Mouse (Mus musculus) heart, embryonic 11.5 days (tissue): ENCODE data around the gene Evx1. TPM values are rescaled to one million over a fixed set of nuclear protein-coding genes. Genes with fewer than 3 reads are reported as not detected.
"Not testable (repeated sequence)": the region's sequence is repeated elsewhere in the genome, so short reads cannot be mapped to it uniquely, and the experiment has no call there.

Experiments used
- ATAC-seq: fragments of 200-750 bp; cut with Nextera tagmentation; replicated peaks from 2 replicates; pipeline ENCODE4 v1.8.0; 2017; ENCODE audit warnings: moderate library complexity; ENCODE audit not compliant: insufficient number of reproducible peaks, low FRiP score, low TSS enrichment
- H3K27ac ChIP-seq: fragments of 300-500 bp; sonication (generic); 2 replicates; pipeline ENCODE4 v1.5.1; 2014; ENCODE audit warnings: mild to moderate bottlenecking, low read depth, low read length
- H3K27me3 ChIP-seq: fragments of 300-500 bp; sonication (generic); 2 replicates; pipeline ENCODE4 v1.6.1; 2014; ENCODE audit warnings: mild to moderate bottlenecking, low read length, mixed read lengths; ENCODE audit not compliant: control insufficient read depth, insufficient read depth
- H3K36me3 ChIP-seq: fragments of 300-500 bp; sonication (generic); 2 replicates; pipeline ENCODE4 v1.6.1; 2014; ENCODE audit warnings: mild to moderate bottlenecking, low read length, moderate library complexity, mixed read lengths; ENCODE audit not compliant: control insufficient read depth, insufficient read depth
- H3K4me1 ChIP-seq: fragments of 300-500 bp; sonication (generic); 2 replicates; pipeline ENCODE4 v1.6.1; 2014; ENCODE audit warnings: low read length; ENCODE audit not compliant: control insufficient read depth, insufficient read depth
- H3K4me2 ChIP-seq: fragments of 300-500 bp; sonication (generic); 2 replicates; pipeline ENCODE4 v1.6.1; 2014; ENCODE audit warnings: mild to moderate bottlenecking, moderate library complexity
- H3K4me3 ChIP-seq: fragments of 300-500 bp; sonication (generic); 2 replicates; pipeline ENCODE4 v1.5.1; 2014; ENCODE audit warnings: low read depth, low read length
- H3K9ac ChIP-seq: fragments of 300-500 bp; sonication (generic); 2 replicates; pipeline ENCODE4 v1.6.1; 2014; ENCODE audit warnings: mild to moderate bottlenecking, low read depth, low read length, moderate library complexity
- H3K9me3 ChIP-seq: fragments of 300-500 bp; sonication (generic); replicated peaks from 2 replicates; pipeline ENCODE4 v1.6.1; 2016; ENCODE audit warnings: low read length; ENCODE audit not compliant: control insufficient read depth
- WGBS: fragments of 180-500 bp; shearing (Covaris S2); extraction: QIAGEN DNeasy Blood & Tissue Kit; methylation state at CpG from one replicate; pipeline ENCODE4 v1.1.7; 2014; ENCODE audit not compliant: insufficient replicate concordance; 5-methylcytosine and 5-hydroxymethylcytosine counted together
- polyA plus RNA-seq: library from polyadenylated mRNA; unstranded; fragments of >200 nt; fragmentation: Nextera tagmentation; extraction: Ambion mirVana; gene quantifications from 2 replicates; pipeline ENCODE4 v1.2.1, GENCODE M21; 2014

Evx1 gene
- polyA plus RNA-seq, 1 experiment from 2014 or later = not detected

DNA sequence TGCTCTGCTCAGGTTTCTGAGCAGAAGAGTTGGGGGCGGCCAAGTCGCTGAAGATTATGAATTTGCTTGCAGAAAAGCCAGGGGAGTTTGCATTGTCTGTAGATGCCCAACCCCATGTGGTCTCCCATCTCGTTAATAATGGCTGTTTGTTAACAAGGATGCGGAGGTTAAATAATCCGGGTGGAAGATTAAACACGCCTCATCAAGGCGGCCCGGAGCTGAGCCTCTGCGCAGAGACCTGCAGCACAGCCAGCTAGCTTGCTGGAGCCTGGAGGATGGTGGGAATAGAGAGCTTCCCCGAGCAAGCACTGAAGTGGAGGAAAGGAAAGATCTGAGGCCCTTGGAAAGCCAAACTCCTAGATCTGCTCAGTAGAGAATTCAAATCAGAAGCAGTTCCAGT, 10.0 kb downstream of the Evx1 start:
- H3K4me3 ChIP-seq = no peak overlapping the region
- H3K4me2 ChIP-seq = no peak overlapping the region
- WGBS = 2% methylated on average over 10 of the region's 10 CpGs
- H3K9ac ChIP-seq = no peak overlapping the region
- no peak overlapping the region for H3K27ac ChIP-seq
- ATAC-seq = no peak
- no peaks in the 10 kb centered on the region for H3K9me3 ChIP-seq
- peaks cover 67% of the 10 kb centered on the region for H3K27me3 ChIP-seq
- no peaks in the 10 kb centered on the region for H3K36me3 ChIP-seq
- H3K4me1 ChIP-seq = no peaks in the 10 kb centered on the region

DNA sequence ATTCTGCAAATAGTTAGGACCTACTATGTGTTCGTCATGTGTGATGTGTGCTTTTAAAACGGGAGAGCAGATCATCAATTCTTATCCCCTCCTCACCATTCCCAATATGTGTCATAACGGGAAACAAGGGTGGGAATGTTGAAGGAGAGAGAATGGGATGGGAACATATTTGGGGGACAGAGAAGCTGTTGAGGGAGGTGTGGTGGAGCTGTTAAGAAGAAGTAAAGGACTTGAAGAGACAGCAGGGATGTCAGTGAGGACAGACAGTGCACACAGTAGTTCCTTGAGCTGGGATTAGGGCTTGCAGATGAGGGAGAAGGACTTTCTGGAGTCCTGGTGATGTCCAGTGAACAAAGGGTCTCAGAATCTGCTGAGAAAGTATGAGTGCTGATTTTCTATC, 10.8 kb downstream of the Evx1 start:
- 49% methylated on average over 3 of the region's 3 CpGs for WGBS
- Histone ChIP-seq H3K9me3 (no peaks in the 10 kb centered on the region), H3K36me3 (no peaks in the 10 kb centered on the region), H3K9ac (no peak overlapping the region), H3K4me2 (no peak overlapping the region), H3K4me1 (no peaks in the 10 kb centered on the region), H3K27ac (no peak overlapping the region), H3K4me3 (no peak overlapping the region), H3K27me3 (peaks cover 61% of the 10 kb centered on the region)
- no peak for ATAC-seq

DNA sequence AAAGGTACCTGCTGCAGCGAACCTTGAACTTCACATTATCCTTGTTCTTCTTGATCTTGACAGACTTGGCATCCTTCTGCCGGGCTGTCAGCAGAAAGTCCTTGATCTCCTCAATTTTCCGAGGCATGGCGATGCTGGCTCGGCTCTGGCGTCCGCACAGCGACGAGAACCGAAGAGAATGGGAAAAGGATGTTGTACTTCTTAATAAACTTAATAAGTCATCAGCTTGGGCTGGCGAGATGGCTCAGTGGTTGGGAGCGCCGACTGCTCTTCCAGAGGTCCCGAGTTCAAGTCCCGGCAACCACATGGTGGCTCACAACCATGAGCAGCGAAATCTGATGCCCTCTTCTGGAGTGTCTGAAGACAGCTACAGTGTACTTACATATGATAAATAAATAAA, 33.5 kb downstream of the Evx1 start:
- ATAC-seq, H3K27ac ChIP-seq, H3K4me2 ChIP-seq, H3K4me3 ChIP-seq, H3K36me3 ChIP-seq, H3K27me3 ChIP-seq, H3K4me1 ChIP-seq, H3K9me3 ChIP-seq, H3K9ac ChIP-seq: not testable (repeated sequence)
- WGBS = 87% methylated on average over 16 of the region's 16 CpGs

DNA sequence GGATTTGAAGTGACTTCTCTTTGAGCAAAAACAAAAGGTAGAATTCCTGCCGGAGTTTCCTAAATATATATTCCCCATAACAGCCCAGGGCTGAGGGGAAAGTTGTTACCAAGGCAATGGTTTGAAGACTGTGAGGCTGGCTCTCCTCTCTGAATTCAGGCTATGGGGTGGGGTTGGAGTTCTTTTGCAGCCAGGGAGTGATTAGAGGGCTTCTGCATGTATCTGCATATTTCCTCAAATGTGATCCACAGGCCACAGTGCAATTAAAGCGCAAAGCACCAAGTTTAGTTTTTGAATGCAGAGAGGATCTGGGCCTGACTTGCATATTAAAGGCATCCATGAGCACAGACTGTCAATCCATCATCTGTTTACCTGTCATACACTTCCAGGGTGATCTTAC, 52.7 kb downstream of the Evx1 start:
- H3K4me3 ChIP-seq = no peak overlapping the region
- H3K9me3 ChIP-seq = no peaks in the 10 kb centered on the region
- 83% methylated on average over 2 of the region's 2 CpGs for WGBS
- ATAC-seq = no peak
- H3K27ac ChIP-seq = no peak overlapping the region
- H3K4me2 ChIP-seq = no peak overlapping the region
- no peaks in the 10 kb centered on the region for H3K27me3 ChIP-seq
- H3K36me3 ChIP-seq = no peaks in the 10 kb centered on the region
- peaks cover 2% of the 10 kb centered on the region; the same call in 1 of the 2 replicates for H3K4me1 ChIP-seq
- no peak overlapping the region for H3K9ac ChIP-seq

DNA sequence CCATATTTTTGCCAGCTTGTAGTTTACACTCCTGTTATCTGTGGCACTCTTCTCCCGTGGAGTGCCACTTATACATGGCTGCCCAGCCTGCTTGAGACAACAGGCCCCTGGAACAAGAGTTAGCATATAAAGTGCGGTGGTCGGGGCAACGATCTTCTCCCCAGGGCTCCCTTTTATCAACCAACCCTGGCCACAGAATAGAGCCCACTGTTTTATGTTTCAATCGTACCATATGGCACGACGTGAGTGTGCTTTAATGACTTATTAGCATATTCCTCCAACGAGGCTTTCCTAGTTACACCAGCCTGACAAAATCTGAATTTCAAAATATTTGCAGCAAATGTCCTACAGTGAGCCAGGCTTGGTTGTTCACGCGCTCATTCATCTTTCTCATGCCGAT, 53.2 kb downstream of the Evx1 start:
- ATAC-seq = no peak
- H3K9ac ChIP-seq = no peak overlapping the region
- no peaks in the 10 kb centered on the region for H3K9me3 ChIP-seq
- H3K4me2 ChIP-seq = no peak overlapping the region
- H3K27ac ChIP-seq = no peak overlapping the region
- no peaks in the 10 kb centered on the region for H3K36me3 ChIP-seq
- no peak overlapping the region for H3K4me3 ChIP-seq
- WGBS = 68% methylated on average over 11 of the region's 11 CpGs
- H3K4me1 ChIP-seq = peaks cover 2% of the 10 kb centered on the region; the same call in 1 of the 2 replicates
- H3K27me3 ChIP-seq = no peaks in the 10 kb centered on the region

DNA sequence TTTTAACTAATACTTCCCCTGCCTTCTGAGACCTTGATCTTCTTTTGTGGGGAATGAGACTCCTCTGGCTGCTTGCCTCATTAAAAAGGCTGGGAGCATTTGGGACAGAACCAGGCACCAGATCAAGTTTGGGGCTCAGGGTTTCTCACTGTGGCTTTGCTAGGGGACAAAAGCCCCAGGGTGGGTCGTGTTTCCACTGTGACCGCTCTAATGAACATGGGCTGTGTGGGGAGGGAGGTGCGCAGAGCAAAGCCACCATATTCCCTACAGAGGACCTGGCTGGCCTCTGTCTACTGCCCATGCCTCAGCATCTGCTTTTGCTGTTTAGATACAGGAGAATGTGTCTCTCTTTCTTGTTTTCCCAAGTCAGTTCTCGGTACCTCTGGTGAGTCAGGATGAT, 53.8 kb downstream of the Evx1 start:
- no peak overlapping the region for H3K9ac ChIP-seq
- no peak for ATAC-seq
- no peak overlapping the region for H3K27ac ChIP-seq
- H3K27me3 ChIP-seq = no peaks in the 10 kb centered on the region
- peaks cover 2% of the 10 kb centered on the region; the same call in 1 of the 2 replicates for H3K4me1 ChIP-seq
- no peak overlapping the region for H3K4me2 ChIP-seq
- 79% methylated on average over 4 of the region's 4 CpGs for WGBS
- no peaks in the 10 kb centered on the region for H3K36me3 ChIP-seq
- H3K9me3 ChIP-seq = no peaks in the 10 kb centered on the region
- H3K4me3 ChIP-seq = no peak overlapping the region

Other genes starting within 250 kb of the Evx1 start
- gene Hoxa1, start 155.2 kb upstream of the Evx1 start, polyA plus RNA-seq = 1.2 TPM in 2 replicates
- gene Hoxa2, start 148.7 kb upstream of the Evx1 start, polyA plus RNA-seq = 3.5 and 3.6 TPM in 2 replicates
- gene 5730596B20Rik, start 136.0 kb upstream of the Evx1 start, polyA plus RNA-seq = 0.45 and 0.57 TPM in 2 replicates
- 0.68 and 1.4 TPM in 2 replicates for gene Hoxa4, start 121.7 kb upstream of the Evx1 start, polyA plus RNA-seq
- gene Hoxa5, start 108.9 kb upstream of the Evx1 start, polyA plus RNA-seq = 2.4 and 2.6 TPM in 2 replicates
- gene Hoxa6, start 104.8 kb upstream of the Evx1 start, polyA plus RNA-seq = not detected in 2 replicates
- gene Hoxa3, start 100.2 kb upstream of the Evx1 start, polyA plus RNA-seq = 1.5 and 2.2 TPM in 2 replicates
- not detected in 2 replicates for gene Gm28308, start 100.2 kb upstream of the Evx1 start, polyA plus RNA-seq
- gene Hoxa7, start 91.6 kb upstream of the Evx1 start, polyA plus RNA-seq = 0.49 TPM in 2 replicates
- 0.13 and 0.29 TPM in 2 replicates for gene Hoxa9, start 82.4 kb upstream of the Evx1 start, polyA plus RNA-seq
- 0.20 and 0.97 TPM in 2 replicates for gene Hoxa10, start 72.6 kb upstream of the Evx1 start, polyA plus RNA-seq
- gene Hoxa11, start 67.7 kb upstream of the Evx1 start, polyA plus RNA-seq = not detected in 2 replicates
- 0.20 TPM in 1 of 2 replicates, not detected in the other for gene Hoxa13, start 52.6 kb upstream of the Evx1 start, polyA plus RNA-seq